Mouse (Mus musculus) G1E (cell line): ENCODE results near the gene Cend1. TPM values are rescaled to one million over a fixed set of nuclear protein-coding genes. Genes with fewer than 3 reads are reported as not detected.

ENCODE experiments used
- ATAC-seq: 2 replicates; pipeline ENCODE4 v1.8.0; 2016; ENCODE audit warnings: mild to moderate bottlenecking; ENCODE audit not compliant: insufficient number of reproducible peaks, poor library complexity, low FRiP score, severe bottlenecking; ENCODE audit errors: extremely low read depth
- DNase-seq: peaks from one replicate; pipeline ENCODE4 v3.0.0; 2012; ENCODE audit warnings: low spot score
- H3K27me3 ChIP-seq: 2 replicates; pipeline ENCODE4 v1.6.1; 2012; ENCODE audit warnings: mild to moderate bottlenecking, low read length, inconsistent platforms; ENCODE audit not compliant: insufficient read depth
- H3K36me3 ChIP-seq: replicated peaks from 2 replicates; pipeline ENCODE3; 2012; ENCODE audit warnings: mild to moderate bottlenecking, inconsistent platforms
- H3K4me1 ChIP-seq: 2 replicates; pipeline ENCODE4 v1.6.1; 2012; ENCODE audit warnings: low read depth, low read length, inconsistent platforms, mixed read lengths; ENCODE audit not compliant: insufficient read depth
- H3K4me3 ChIP-seq: 2 replicates; pipeline ENCODE4 v1.5.1; 2012; ENCODE audit warnings: low read depth, mild to moderate bottlenecking, inconsistent platforms, low read length, moderate library complexity, mixed read lengths
- H3K9me3 ChIP-seq: replicated peaks from 2 replicates; pipeline ENCODE4 v1.6.1; 2012; ENCODE audit warnings: inconsistent platforms
- CTCF ChIP-seq: IDR thresholded peaks from 2 replicates; pipeline ENCODE4 v1.5.1; 2012; ENCODE audit warnings: low read depth, low read length, inconsistent platforms, mixed read lengths
- GATA1 ChIP-seq: IDR thresholded peaks from 2 replicates; pipeline ENCODE4 v1.6.1; 2012; ENCODE audit warnings: borderline replicate concordance, low read length, inconsistent platforms, mixed read lengths
- GATA2 ChIP-seq: IDR thresholded peaks from 2 replicates; pipeline ENCODE4 v1.6.1; 2012; ENCODE audit warnings: low read depth, low read length, inconsistent platforms, borderline replicate concordance
- POLR2AphosphoS5 ChIP-seq: IDR thresholded peaks from 2 replicates; pipeline ENCODE4 v1.6.1; 2012; ENCODE audit warnings: low read depth, low read length, inconsistent platforms; ENCODE audit not compliant: insufficient replicate concordance
- TAL1 ChIP-seq: conservative IDR thresholded peaks from 2 replicates; pipeline ENCODE4 v1.6.1; 2012; ENCODE audit warnings: low read depth, low read length, inconsistent platforms, mixed read lengths
- polyA plus RNA-seq: library from polyadenylated mRNA; stranded (reverse); fragments of >175 nt; gene quantifications from 2 replicates; pipeline ENCODE4 v1.2.3, GENCODE M21; 2012
- total RNA-seq, 2 experiments: library from RNA; stranded (forward) in 1 of 2; stranded (reverse) in 1 of 2; fragments of 200-1000 nt in 1 of 2; fragments of >200 nt in 1 of 2; fragmentation: Nextera tagmentation in 1 of 2; gene quantifications; 2 replicates each; pipeline ENCODE4 v1.2.3; 2014 to 2017

The Cend1 gene
- total and polyA plus RNA-seq, 3 experiments, result not detected

DNA sequence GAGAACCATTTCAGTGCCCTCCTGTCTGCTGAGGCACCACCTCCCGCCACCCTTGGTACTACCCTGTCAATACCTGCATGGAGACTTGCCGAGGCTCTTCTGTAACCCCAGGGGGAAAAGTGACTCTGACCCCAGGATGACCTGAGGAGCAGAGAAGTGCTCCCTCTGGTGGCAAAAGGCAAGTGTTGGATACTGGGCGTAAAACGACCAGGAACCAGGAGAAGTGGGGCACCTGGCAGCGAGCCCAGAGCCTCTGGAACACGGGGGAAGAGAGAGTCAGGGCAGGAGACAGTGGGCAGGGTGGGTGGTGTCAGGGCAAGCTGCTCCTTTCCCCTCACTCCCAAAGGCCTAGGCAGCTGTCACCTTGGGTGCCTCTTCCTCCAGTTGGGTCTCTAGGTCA, 11.3 kb upstream of the Cend1 start:
- ATAC-seq, result no peak
- Histone ChIP-seq H3K27me3 (no peaks in the 10 kb centered on the region; the same call in 1 of the 2 replicates), H3K4me1 (peaks cover 82% of the 10 kb centered on the region), H3K36me3 (peaks cover 67% of the 10 kb centered on the region), H3K4me3 (peak overlapping the region; percentile 75; the same call in 1 of the 2 replicates), H3K9me3 (no peaks in the 10 kb centered on the region)
- no peak for TF ChIP-seq GATA1
- peak; percentile 55; the same call in 1 of the 2 replicates for TF ChIP-seq CTCF
- no peak for DNase-seq

DNA sequence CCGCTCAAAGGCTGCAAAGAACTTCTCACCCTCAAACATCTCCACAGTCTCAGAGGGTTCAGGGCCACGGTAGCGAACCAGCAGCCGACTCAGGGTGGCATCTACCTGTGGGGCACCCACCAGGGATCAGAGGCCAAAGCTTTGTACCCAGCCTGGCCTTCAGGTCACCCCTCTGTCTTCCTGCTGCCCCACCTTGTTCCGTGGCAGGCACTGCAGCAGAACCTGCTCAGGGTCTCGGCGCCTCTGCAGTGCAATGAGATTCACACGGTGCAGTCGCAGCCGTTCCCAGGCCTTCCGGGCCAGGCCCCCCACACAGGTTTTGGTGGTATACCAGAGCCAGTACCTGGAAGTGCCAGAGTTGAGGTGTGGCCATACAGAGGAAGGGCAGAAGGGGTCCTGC, 10.5 kb upstream of the Cend1 start:
- peaks cover 89% of the 10 kb centered on the region for H3K4me1 ChIP-seq
- H3K9me3 ChIP-seq, result no peaks in the 10 kb centered on the region
- no peak for TF ChIP-seq CTCF
- TF ChIP-seq TAL1, result no peak
- no peak for TF ChIP-seq GATA1
- no peak overlapping the region for H3K4me3 ChIP-seq
- DNase-seq (no peak), ATAC-seq (no peak)
- H3K27me3 ChIP-seq, result no peaks in the 10 kb centered on the region; the same call in 1 of the 2 replicates
- peaks cover 68% of the 10 kb centered on the region for H3K36me3 ChIP-seq

GRCm38 (mm10) chr7:141439140-141439679, 9.9 kb upstream of the Cend1 start:
- peaks cover 71% of the 10 kb centered on the region for H3K36me3 ChIP-seq
- H3K4me3 ChIP-seq, result no peak overlapping the region
- TF ChIP-seq CTCF (no peak), GATA2 (no peak), GATA1 (no peak), POLR2AphosphoS5 (no peak), TAL1 (no peak)
- ATAC-seq (no peak), DNase-seq (no peak)
- no peaks in the 10 kb centered on the region; the same call in 1 of the 2 replicates for H3K27me3 ChIP-seq
- peaks cover 89% of the 10 kb centered on the region for H3K4me1 ChIP-seq
- no peaks in the 10 kb centered on the region for H3K9me3 ChIP-seq

DNA sequence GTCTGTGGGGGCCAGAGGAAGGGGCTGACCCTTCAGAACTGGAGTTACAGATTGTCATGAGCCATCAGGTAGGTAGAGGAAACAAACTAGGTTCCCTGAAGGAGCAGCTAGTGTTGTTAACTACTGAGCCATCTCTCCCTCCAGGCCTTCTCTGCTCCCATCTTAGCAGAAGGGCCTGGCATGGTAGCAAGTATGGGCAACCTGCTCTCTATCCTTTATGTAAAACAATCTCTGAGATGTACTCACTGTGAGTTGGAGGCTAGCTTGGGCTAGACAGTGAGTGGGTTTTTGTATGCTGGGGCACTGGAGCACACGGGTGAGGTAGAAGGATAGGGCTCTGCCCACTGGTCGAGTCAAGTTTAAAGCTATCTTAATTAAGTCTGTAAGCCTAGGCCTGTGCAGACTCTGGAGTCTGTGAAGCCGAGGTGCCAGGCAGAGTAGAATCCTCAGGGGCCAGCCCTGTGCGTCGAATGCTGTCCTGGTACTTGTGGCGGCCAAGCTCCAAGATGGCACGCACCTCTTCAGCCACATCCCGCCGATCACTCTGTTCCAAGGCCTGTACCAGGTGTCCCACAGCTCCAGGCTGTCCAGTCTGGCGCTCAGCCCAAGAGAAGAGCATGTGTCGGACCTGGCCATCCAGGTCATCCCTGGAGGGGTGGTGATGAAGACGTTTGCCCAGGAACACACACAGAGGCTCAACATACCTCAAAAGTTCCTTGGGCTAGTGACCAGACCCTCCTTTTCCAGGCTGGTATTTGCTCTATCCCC, 9.1 kb upstream of the Cend1 start:
- Histone ChIP-seq H3K36me3 (peaks cover 79% of the 10 kb centered on the region), H3K27me3 (no peaks in the 10 kb centered on the region; the same call in 1 of the 2 replicates), H3K4me1 (peaks cover 92% of the 10 kb centered on the region), H3K4me3 (no peak overlapping the region), H3K9me3 (no peaks in the 10 kb centered on the region)
- no peak for ATAC-seq
- TF ChIP-seq GATA1 (no peak), CTCF (no peak), POLR2AphosphoS5 (no peak), TAL1 (no peak), GATA2 (no peak)
- DNase-seq, result no peak

DNA sequence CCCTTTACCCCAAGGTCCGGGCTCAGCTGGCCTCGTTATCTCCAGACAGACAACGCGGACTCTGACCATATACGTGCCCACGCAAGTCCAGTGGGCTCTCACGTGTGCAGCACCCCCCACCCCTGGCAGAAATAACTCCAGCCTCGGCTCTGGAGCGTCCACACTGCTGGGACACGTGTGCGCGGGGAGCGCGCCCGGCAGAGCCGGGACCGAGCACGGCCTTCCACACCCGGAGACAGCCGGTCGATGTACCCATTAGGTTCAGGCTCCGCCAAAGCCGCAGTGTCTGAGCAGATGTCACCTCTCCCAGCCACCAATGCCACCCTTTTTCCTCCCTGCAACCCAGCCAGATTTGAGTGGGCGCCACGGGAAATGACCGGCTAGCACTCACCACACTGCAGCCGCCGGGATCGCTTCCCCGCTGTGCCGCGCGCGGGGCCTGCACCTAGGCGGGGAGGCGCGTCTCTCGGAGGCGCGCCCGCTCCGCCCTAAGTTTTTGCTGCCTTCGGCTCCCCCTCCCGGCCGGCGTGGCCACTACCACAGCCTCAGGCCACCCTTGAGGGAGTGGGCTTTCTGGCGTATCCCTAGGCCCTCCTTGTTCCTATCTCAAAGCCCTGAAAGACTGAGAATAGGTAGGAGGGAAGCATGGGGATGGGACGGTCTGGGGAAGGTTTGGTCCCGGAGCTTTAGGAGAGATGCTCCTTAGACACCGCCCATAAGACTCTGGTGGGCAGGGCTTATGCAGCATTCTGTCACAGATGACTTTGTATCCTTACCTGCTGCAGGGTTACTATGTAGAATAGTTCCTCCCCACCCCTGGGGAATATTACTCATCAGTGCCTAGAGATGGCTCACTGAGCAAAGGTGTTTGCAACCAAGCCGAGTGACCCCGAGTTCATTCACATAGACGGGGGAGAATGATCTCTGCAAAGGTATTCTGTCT, 8.2 kb upstream of the Cend1 start, which contains the start of gene Slc25a22:
TSS of gene Slc25a22 (minus strand) at position 715 of the 943 bp plus-strand sequence.
- peak; percentile 41; the same call in 1 of the 2 replicates for ATAC-seq
- H3K4me1 ChIP-seq, result peaks cover 92% of the 10 kb centered on the region
- no peaks in the 10 kb centered on the region; the same call in 1 of the 2 replicates for H3K27me3 ChIP-seq
- H3K4me3 ChIP-seq, result peak within 1 kb of the TSS; percentile 79
- H3K36me3 ChIP-seq, result peaks cover 82% of the 10 kb centered on the region
- DNase-seq, result peak; percentile 82
- 0 out of 2 replicates have a peak, but pooled peaks have one; percentile 72 for TF ChIP-seq POLR2AphosphoS5
- TF ChIP-seq CTCF, result peak; percentile 28; the same call in 1 of the 2 replicates
- no peak for TF ChIP-seq GATA2
- no peaks in the 10 kb centered on the region for H3K9me3 ChIP-seq

GRCm38 (mm10) chr7:141436523-141436892, 7.2 kb upstream of the Cend1 start:
- H3K4me1 ChIP-seq, result peaks cover 92% of the 10 kb centered on the region
- DNase-seq, result no peak

More at GRCm38 (mm10) chr7:141436523-141436892, 7.2 kb upstream of the Cend1 start:
- ATAC-seq, result no peak
- Histone ChIP-seq H3K36me3 (peaks cover 82% of the 10 kb centered on the region), H3K4me3 (peak overlapping the region; percentile 79), H3K9me3 (no peaks in the 10 kb centered on the region), H3K27me3 (no peaks in the 10 kb centered on the region; the same call in 1 of the 2 replicates)
- TF ChIP-seq GATA2 (no peak), TAL1 (no peak), GATA1 (no peak)
